Mouse (Mus musculus) right cerebral cortex, adult 2 months (tissue): ENCODE results near the gene Cldn13.

ENCODE experiments used
- DNase-seq, 2 experiments: peaks; one replicate each; pipeline ENCODE4 v3.0.0; 2021 to 2022; ENCODE audit warnings: low spot score in 2 of 2

The Cldn13 gene

DNA sequence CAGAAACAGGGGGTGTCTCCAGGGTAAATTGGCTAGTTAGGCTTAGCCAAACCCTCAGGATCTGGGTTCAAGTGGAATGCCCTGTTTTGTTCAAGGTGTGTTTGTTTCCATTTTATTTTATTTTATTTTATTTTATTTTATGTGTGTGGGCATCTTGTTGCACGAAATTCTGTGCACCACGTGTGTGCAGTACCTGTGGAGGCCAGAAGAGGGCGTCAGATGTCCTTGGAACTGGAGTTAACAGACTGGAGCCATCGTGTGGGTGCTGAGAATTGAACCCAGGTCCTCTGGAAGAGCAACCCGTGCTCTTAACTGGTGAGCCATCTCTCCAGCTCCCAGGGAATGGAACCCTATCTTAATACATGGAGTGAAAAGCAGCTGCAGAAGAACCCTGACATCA lies 22.6 kb downstream of the Cldn13 start:
- DNase-seq = no peak

DNA sequence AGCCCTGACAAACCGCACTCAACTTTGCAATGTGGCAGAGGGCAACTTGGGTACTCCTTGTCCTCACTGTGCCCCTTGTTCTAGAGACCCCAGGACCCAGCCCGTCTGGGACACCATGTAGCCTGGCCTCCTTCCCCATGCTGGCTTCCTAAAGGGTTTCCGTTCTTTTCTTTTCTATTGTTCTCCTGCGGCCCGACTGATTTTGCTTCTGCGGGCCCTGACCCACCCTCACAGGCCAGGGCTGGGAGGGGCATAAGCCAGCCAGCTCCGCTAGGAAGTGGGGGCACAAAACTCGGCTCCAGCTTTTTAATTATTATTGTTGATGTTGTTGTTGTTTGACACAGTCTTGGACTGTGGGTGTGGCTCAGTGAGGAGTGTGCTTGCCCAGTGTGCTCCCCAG lies 23.8 kb downstream of the Cldn13 start:
- DNase-seq = no peak

DNA sequence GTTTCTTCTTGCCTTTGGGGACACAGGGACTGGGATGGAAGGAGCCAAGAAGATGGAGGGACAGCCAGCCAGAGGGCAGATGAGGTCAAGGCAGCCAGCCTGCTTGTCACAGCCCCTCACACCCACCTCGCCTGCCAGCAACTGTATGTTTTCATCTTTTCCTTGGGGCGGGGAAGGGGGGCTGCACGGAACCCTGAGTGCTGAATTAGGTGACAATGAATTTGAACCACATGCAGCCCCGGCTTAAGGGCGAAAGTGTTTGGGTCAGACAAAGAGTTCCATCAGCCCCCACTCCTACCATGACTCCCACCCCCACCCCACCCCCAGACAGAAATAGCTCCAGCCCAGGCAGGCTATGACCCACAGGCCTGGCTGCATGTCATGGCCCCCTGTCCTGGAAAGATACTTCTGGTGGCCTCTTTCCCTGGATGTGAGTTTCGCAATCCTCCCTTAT lies 24.7 kb downstream of the Cldn13 start:
- DNase-seq = no peak

DNA sequence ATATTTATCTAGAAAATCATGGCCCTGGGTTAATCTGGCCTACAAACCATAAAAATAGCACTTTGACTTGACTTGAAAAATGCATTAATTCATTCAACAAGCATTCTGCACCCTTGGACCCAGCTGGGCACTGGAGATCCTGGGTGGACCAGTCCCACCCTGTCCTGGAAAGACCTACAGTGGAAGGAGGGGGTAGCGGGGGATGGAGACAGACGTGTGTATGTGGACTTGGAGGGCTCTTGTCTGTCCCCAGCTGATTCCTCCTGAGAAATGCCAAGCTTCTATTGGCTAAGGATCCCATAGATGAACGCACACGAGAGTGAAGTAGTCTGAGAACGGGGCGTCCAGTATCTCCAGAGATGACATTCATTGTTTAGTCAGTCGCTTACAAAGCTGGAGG lies 26.8 kb downstream of the Cldn13 start:
- DNase-seq = no peak

DNA sequence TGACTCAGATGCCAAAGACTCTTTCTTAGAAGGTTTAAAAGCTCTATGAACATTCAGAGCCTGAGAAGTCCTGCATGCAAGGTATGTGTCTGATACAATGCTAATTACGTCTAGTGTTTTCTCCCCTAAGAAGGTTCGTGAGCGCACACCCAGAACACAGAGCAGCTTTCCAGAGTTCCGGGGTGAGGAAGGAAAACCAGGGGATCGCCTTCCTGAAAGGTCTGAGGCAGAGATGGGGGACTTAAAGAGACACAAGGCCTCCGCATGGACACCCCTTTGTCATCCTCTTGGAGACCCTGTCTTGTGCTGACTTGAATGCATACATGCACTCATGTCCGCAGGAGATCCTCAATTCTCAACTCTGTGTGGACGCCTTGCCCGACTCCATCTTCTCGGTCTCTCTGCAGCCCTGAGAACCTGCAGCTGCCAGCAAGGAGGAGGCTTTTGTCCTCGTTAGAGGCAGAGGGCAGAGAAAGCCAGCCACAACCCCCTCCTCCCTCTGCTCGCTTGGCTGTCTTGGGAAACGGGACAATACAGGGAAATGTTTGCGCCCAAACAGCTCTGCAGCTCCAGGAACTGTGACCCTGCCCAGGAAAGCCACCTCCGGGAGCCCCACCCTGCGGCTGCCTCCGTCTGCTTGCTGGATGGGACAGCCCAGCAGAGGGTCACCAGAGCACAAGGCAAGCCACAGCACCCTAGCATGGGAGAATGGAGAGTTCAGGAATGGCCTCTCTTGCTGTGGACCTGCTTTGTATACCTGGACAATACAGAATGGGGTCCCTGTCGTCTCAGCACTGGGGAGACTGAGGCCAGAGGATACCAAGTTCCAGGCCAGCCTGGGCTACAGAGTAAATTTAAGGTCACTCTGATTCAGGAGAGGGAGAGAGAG lies 27.6 kb downstream of the Cldn13 start:
- DNase-seq = no peak

DNA sequence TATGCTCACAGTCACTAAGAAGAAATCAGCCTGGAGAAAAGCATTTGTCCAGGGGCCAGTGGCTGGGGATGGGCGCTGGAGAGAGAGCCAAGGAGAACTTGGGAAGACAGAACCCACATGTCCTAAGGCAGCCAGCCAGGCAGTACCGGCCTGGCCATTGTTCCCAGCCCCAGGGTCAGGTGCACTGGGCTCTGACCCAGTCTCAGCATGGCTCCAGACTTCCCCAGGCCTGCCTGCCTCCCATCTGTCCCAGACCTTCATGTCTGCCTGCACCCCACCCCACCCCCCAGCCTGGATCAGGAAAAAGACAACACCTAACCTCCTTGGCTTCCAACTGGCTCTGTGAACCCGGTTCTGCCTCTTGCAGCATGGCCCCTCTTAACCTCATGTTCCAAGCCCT lies 32.2 kb downstream of the Cldn13 start:
- DNase-seq = no peak

DNA sequence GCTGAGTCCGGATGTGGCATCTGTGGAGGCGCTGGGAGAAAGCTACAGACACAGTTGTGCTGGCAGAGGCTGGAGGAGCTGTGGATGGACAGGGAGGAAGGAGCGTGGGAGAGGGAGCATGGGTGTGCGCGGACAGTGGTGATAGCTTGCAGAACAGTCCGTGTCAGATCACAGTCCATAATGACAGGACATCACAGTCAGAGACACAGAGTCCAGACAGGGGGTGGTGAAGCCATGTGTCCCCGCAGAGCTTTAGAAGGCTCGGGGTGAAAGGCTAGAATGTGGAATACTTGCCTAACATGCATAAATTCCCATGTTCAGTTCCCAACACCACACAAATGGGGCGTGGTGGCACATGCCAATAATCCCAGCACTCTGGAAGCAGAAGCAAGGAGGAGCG lies 38.5 kb downstream of the Cldn13 start:
- DNase-seq = no peak

DNA sequence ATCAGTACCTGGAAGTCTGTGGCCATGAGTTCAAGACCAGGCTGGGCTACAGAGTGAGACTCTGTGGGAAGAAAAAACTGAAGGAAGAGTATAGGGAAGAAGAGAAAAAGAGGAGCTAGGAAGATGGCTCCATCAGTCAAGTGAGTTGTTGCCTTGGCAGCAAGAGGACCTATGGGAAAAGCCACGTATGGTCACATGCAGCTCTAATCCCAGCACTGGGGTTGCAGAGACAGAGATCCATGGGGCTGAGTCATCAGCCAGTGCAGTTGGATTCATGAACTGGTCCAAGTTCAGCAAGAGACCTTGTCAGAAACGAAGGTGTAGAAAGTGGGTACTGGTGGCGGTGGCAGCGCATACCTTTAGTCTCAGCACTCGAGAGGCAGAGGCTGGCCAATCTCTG lies 40.1 kb downstream of the Cldn13 start:
- DNase-seq = no peak

DNA sequence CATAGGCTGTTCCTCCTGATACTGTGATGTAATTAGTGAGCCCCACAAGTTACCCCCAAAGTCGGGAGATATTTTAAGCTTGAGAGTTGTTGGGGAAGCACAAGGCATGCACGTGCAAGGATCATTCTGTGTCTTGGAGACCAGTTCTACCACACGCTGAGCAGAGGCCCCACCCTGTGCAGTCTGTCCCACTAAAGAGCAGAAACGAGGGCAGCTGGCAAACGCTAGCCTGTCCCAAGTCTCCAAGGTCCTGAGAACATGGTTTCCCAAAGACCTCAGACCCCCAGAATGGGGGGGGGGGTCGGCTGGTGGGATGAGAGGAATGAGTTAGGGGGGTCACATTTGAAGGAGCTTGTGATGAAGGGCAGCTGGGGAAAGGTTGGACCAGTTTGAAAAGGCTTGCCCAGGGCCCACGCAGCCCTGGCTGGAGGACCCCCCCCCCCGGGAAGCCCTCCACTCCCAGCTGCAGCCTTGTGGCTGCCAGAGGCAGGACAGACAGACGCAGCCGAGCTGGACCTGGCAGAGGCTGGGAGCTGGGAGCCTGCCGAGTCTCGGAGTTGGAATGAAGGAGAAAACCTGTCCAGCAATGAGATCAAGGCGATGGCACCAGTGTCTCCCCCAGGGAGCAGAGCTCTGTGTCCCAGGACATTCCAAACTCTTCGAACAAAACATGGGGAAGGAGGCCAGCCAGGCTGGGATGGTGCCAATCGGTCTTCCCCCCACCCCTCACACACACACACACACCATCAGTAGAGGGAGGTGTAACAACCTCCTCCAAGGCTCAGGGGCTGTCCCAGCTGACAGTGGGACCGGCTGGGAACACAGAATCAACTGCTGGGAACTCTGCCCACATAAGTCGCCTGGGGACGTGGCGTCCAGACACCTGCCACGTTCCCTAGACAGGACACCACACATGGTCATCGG lies 41.1 kb downstream of the Cldn13 start:
- no peak for DNase-seq

DNA sequence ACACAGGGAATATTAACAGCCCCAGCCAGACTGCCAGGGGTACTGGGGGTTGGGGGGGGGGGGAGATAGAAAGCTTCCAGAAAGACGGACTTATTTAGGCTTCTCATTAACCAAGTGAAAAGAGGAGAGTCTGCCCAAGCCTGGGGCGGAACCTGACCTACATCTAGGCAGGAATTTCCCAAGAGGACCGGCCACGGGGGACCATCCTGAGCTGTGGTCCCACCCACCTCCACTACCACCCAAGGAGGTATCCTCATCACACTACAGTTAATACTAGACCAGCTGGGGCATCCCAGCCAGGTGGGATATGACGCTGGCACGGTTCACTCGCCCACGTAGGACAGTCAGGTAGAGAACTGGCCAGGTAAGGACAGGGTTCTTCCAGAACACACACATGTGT lies 42.3 kb downstream of the Cldn13 start:
- no peak for DNase-seq

DNA sequence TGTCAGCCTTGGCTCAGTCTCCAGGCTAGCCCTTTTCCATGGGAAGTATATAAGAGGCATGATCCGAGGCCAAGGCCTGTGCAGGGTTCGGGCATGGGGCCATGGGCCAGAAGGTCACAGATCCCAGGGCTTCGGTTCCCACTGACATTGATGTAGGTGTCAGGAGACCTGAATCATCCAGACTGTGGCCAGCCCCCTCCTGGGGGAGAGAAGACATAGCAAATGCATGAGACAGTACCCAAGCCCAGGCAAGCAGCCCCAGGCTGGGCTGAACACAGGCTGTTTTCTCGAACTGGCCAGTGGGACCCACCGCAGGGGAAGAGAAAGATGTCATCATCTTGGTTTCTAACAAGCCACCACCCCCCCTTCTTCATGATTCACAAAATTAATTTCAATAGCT lies 42.7 kb downstream of the Cldn13 start:
- DNase-seq = no peak

DNA sequence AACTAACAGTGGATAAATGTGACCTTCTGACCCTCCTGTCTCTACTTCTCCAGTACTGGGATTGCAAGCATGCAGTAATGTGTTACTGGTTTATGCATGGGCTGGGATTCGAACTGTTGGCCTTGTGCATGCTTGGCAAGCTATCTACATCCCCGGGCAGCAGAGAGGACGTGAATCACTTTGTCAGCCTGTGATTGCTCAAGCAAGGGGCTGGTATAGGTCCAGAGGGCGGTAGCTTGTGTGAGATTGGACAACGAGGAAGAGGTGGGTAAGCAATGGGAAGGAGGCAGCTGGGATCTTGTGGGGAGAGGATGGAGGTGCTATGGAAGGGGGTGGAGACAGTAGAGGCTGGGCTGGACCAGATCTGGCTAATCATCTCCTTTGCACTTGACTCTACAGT lies 46.8 kb downstream of the Cldn13 start:
- DNase-seq = no peak

DNA sequence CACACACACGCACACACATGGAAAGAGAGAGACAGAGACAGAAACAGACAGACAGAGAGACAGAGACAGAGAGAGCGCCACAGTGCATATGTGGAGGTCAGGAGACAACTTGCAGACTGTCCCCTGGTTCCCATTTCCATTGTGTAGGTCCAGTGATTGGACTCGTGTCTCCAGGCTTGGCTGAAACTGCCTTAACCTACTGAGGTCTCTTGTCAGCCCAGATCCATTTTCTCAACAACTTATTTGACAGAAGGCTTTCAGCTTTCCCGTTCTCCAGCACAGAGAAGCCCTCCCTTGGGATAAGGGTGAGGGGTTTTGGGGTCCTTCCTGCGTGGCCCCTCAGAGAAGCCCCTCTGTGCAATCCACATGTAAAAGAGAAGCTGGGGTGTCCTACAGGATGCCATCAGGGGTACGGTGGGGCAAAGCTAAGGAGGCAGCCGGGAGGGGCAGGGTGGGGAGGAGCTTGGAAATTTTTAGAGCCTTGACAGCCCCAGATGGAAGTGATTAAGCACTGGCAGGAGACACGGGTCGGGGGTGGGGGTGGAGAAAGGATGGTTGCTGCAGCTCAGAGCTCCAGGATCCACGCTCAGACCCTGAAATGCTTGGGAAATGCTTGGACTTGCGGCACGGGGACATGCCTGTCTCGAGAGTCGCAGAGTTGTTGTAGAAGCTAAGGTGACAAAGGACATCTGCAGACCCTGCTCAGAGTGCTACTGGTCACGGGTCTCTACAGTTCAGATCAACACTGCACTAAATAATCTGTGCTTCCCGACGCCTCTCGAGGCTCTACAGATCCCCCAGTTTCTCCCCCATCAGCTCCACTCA lies 47.8 kb downstream of the Cldn13 start:
- DNase-seq = no peak

DNA sequence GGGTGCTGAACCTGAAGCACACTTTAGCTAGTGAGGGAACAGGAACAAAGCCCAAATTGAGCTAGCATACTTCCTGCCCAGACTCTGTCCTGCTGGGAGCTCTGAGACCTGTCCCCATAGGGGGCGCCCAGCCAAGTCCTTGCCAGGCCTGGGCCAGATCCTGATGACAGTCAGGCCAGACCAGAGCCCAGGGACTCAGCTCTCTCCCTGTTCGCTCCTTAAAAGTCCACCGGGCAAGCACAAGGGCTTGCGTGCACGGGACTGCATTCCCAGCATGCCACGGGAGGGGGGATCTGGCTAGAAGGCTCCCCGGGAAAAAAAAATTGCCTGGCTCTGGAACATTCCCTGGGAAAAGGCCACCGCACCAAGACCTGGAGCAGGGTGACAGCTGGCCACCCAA lies 50.2 kb downstream of the Cldn13 start:
- no peak for DNase-seq
